Mouse (Mus musculus) 3T3-L1 (cell line): ENCODE measurements around the gene Tgif1.
A peak's percentile ranks its signal among the peaks of the same experiment; 100 is the strongest.

Experiments
- DNase-seq: peaks from one replicate; pipeline ENCODE4 v3.0.0-alpha.2; 2015; ENCODE audit warnings: low read depth, low spot score

Gene Tgif1

DNA sequence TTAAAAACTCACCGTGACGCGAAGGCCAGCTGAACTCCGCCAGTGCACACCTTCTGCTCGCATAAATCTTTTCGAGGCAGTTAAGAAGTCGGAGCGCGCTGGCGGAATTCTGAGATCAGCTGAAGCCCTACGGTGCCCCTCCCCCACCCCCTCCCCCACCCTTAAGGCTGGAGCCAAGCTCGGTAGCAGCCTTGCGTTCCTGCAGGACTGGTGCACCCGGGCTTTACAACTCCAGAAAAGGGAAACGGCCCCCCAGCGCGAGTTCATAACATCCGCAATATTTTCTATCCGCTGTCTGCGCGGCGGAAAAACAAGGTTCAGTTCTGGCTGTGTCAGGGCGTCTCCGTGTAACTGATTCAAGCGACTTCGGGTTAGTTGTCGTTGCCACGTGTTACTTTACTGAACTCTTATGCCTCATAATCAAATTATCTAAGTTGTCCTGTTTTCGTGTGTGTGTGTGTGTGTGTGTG lies at the start of gene Tgif1:
TSS of gene Tgif1 (minus strand) at position 111 of the 470 bp plus-strand sequence.
- peak; percentile 71 for DNase-seq

DNA sequence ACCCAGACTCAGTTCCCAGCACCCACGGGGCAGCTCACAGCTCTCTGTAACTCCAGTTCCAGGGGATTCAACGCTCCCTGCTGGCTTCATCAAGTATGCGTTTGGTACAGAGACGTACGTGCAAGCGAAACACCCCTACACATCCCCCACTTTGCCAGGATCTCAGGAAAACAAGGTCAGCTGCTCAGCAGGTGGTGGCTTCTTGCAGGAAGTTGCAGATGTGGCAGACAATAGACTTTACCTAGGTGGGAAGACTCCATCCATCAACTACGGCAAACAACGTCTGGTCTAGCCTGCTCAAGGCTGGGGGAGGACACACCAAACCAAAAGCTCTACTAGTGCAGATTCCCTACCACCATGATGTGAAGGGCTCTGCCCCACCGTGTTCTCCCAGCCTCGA lies 47.3 kb upstream of the Tgif1 start:
- DNase-seq: no peak

DNA sequence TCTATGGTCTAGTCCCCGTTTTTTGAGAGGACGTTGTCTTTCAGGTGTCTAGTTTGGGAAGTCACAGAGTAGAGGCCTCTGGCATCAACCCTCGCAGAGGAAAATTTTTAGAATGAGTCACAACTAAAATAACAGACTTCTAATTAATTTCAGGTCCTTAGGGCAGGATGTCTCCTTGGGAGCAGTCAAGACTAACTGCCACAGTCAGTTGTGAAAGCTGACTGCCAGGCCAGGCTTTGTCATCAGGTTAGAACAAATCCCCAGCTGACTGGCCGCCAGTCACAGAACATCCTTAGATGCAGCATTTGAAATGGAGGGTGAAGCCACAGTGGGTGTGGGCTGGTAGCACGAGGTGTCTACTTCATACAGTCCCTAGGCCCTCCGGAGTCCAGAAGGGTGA lies 46.3 kb upstream of the Tgif1 start:
- DNase-seq: peak; percentile 53

DNA sequence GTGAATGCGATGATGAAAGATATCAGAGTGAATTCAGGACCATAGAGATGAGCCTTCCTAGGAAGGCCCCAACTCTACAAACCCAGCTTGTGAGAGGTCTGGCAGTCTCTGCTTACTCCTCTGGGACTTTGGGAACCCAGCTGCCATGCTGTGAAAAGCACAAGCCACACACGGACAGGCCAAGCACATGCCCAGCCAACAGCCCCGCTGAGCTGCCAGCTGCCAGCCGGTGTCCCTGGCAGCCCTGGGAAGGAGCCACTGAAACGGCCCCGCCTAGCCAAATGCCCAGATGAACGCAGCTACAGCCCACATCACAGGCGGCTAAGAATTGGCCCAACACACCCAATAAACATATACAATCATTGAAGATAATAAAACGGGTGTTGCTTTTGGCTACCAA lies 41.5 kb upstream of the Tgif1 start:
- DNase-seq: no peak

DNA sequence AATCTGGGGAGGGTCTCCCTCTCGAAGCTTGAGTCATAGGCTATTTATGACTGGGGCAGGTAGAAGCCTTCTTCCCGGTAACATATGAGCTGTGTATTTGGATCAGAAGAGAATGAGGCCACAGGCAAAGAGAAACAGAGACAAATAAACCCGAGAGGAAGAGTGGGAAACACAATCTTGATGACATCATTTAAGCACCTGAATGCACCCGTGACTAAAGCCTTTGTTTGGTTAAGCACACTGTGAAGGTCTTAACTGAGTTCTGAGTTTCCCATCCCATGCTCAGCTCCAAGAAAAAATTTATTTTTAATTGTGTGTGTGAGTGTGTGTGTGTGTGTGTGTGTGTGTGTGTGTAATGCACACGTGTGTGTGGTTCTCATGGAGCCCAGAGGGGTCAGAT lies 39.8 kb upstream of the Tgif1 start:
- no peak for DNase-seq

DNA sequence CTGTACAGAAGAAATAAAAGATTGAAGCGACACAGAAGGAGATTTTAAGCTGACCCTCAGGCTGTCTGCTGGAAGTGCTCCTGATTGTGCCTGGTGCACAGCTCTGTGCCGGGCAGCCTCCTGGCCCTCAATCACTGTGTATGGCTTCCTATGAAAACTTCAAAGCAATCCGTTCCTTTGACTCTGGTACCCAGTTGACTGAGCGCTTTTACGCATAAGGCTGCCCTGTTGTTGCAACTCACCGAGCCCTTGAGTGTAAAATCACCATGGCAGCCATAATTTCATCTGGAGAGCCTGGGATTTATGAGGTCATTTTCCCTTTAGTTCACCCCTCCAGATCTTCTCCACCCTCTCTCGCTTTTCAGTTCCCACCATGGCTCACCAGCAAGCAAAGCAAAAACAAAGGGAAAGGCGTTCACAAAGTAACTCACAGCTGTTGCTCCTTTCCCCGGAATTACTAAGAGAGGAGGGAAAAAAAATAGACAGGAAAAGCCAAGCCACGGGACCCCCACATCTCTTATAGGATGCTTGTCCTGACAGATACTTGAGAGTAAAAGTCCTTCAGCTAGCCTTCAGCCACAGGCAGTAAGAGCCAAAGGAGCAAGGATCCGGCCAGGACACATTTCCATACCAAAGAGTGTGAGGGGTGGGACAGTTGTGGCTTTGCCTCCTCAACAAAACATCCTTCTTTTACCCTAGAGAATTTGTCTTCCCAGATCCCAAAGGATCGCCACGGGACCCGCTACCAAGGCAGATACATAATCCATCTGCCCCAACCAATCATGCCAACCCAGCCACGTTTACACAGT lies 39.1 kb upstream of the Tgif1 start:
- DNase-seq: no peak

DNA sequence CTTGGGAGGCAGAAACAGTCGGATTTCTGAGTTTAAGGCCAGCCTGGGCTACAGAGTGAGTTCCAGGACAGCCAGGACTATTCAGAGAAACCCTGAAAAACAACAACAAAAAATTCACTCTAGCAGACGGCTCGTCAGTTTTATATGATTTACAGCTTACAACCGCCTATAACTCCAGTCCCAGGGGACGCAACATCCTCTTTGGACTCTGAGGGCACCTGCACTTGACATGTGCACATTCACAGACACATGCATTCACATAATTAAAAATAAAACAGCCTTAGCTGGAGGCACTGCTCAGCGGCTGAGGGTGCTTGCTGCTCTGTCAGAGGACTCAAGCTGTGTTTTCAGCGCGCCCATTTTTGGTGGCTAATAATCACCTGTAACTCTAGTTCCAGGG lies 37.2 kb upstream of the Tgif1 start:
- no peak for DNase-seq

DNA sequence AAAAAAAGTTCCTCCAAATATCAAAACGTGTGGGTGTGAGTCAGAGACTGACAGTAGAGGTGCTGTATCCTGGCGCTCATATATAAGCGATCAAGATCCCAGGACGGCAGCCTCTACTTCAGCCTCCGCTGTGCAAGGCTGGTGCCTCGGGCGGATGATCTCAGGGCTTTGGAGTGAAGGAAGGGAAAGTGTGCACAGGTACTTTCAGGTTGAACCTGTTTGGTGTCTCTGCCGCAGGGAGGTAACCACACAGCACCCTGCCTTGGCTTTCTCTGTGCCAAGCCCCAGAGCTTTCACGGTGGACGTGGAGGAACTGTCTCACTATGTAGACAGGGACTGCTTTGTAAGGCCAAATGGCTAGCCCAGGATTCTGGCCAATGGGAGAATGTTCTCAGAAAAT lies 35.3 kb upstream of the Tgif1 start:
- DNase-seq: no peak

DNA sequence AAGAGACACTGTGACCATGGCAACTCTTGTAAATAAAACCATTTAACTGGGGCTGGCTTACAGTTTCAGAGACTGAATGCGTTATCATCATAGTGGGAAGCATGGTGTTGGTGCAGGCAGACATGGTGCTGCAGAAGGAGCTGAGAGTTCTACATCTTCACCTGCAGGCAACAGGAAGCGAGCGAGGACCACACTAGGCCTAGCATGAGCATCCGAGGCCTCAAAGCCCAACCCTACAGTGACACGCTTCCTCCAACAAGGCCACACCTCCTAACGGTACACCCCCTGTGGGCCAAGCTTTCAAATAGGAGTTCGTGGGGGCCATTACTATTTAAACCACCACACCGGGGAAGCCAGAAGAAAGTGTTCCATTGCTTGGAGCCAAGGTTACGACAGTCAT lies 34.5 kb upstream of the Tgif1 start:
- no peak for DNase-seq

DNA sequence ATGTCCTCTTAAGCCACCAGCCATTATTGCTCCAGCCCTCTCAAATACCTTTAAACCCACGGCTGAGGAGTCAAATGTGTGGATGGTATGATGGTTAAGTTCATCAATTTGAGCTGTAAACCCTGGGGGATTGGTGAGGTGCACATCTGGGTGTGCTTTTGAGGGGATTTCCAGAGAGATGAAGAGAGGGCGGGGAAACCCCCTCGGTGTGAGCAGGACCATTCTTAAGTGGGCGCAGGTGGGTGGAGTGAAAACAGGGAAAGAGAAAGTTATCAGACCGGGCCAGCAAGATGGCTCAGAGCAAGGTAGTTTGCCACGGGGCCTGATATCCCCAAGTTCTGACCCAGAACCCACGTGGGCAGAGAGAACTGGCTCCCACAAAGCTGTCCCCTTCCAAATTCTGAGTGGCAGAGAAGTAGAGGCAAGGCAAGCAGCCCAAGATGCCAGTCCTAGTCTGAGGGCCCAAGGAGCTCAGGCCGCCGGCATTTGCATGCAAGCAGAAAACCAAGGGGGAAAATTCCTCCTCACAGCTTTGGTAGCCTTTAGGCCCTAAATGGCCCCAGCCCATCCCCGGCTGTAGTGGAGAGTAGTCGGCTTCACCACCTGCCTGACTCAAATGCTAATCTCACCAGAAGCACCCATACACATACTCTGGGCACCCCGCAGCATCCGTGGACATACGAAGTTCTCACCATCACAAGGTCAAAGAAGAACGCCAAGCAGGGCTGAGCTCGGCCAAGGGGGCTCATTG lies 33.5 kb upstream of the Tgif1 start:
- DNase-seq: no peak

DNA sequence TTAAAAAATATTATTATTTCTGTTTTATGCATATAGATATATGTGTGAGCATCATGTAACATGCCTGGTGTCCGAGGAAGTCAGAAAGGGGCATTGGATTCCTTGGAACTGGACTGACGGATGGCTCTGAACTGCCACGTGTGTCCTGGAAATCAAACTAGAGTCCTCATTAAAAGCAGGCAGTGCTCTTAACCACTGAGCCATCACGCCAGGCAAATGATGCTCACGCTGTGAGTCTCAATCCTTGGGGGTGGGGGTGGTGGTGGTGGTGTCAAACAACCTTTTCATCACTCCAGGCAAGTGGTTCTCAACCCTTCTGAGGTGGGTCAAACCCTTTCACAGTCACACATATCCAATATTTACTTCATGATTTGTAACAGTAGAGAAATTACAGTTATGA lies 32.5 kb upstream of the Tgif1 start:
- DNase-seq: no peak

DNA sequence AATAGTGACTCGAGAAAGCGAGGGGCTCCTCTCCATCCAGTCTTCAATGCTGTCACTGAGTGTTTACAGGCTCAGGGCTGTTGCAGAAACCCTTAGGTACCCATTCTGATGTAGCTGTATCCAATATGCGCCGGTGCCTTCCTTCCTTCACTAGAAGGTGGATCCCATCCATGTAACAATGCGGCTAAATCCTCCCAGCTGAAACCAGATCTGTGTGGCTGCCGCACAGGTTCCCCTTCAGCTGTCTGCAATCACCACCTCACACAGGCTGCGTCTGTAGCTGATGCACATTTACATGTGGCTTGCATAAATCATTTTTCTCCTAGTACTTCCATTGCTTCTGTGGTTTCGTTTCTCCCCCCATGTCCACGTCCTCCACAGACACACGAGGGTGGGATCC lies 28.6 kb upstream of the Tgif1 start:
- DNase-seq: no peak

DNA sequence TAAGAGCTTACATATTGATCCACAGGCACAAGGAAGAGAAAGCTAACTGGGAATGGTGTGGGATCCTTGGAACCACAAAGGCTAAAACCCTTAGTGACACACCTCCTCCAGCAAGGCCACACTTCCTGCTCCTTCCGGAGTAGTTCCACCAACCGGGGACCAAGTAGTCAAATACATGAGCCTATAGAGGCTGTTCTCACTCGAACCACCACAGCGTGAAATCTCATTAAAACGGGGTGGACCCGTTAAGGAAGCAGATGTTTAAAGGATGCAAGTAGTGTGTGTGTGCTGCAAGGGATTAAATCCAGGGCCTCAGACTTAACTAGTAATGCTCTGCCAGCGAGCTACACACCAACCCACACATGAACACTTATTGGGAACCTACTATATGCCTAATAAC lies 27.8 kb upstream of the Tgif1 start:
- DNase-seq: no peak

DNA sequence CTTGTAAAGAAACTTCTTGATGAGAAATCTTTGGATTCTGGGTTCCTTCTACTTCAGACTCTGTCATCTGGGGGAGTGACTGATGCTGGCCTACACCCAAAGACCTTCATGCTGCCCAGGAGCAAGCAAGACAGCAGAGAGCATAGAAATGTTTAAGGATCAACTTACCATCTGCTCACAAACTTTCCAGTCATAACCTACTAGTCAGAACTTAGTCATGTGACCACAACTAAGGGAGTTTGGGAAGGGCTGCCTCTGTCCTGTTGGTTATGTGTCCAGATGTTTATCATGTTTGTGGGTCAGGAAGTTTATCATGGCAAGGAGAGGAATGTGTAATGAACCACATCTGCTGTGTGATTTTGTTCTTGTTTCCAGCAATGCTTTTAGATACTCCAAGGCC lies 24.9 kb upstream of the Tgif1 start:
- DNase-seq: peak; percentile 94

DNA sequence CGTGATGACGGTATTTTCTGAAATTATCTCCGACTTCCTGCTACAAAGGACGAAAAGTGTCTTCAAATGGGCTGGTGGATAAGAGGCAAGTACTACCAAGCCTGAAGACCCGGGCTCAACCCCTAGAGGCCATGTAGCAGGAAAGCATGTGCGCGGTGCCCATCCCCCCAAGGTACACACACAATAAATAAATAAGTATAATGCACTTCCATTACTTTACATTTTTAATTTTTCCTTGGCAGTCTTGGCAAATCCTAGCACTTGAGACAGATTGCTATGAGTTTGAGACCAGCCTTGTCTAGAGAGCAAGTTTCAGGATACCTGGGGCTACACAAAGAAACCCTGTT lies 20.4 kb upstream of the Tgif1 start:
- DNase-seq: no peak

DNA sequence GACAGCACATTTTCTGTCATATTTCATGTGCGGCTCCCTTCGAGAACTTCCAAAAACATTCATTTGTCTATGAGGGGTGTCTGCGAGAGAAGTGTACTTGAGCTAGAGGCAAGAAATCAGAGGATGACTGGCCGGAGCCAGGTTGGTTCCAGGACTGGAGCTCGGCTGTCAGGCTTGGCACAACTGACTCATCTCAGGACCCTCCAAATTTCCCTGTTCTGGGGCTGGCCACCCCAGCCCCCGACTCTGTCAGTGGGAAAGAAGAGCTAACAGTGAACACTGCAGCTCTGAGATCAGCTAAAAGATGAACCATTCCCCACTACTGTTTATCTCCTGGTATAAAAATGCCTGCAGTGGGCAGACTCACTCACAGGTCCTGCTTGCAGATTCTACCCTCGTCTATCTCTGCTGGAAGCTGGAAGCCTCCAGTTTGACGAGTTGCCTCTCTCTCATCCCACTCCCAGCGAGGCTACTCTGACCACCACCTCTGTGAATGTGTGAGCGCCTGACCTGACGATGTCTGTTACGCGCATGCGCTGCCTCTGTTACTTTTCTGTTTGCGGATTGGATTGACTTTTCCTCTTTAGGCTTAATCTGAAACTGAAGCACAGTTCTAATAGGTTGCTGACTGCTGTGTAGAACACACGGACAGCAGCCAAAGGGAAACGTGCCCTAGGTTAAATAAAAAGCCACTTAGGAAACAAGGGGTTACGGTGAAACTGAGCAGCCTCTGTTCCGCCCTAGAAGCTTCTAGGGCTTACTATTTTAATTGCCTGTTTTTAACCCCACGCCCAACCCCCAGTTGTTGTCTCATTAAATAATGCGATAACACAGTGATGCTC lies 19.8 kb upstream of the Tgif1 start:
- DNase-seq: no peak

DNA sequence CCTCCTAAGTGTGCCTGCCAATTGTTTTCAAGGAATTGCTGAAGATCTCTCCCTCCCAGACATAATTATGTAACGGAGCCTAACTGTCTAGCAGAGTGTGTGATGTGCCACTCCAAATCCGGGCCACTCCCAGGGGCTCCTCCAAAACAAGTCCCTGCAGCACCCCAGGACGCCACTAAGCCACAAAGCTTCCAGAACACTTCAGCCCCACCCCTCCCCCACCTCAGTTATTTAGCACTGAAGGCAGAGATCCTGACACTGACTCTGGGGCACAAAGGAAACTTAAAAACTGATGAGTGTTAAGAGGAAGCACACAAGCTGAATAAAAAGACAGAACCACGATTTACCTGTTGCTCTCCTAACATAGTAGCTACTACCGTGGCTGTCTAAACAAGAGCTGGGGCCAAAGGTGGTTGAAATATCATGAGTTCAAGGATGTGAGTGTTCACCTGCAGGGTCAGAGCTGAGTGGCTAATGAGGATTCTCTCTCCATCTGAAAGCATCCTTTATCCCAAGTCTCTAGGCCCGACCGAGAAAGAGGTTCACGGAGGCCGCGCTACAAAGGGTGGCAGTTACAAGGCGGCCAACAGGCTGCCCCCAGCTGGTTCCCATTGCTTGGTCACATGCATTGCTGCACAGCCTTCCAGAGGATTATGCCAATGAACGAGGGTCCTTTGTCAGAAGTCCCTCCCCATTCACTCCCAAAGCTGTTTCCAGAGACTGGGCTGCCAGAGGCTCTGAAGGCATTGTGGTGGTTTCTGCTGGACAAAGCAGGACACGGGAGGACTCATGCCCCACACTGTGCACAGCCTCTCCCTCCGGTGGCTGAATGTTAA lies 19.0 kb upstream of the Tgif1 start:
- no peak for DNase-seq

DNA sequence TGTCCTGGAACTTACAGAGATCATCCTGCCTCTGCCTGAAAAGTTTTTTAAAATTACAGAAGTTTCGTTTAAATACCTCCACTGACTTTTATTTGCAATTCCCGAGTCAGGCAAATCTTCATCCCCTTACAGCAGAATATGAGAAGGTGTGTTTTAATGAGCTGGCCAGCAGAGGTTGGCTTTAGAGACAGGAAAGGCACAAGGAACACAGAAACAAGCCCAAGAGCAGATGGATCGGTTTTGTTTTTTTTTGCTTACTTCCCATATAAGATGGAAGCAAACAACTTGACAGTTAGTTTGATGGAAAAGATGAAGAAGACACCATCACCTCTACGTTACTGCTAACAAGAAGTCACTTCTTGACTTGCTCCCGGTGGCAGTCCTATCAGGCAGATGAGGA lies 18.3 kb upstream of the Tgif1 start:
- DNase-seq: no peak

DNA sequence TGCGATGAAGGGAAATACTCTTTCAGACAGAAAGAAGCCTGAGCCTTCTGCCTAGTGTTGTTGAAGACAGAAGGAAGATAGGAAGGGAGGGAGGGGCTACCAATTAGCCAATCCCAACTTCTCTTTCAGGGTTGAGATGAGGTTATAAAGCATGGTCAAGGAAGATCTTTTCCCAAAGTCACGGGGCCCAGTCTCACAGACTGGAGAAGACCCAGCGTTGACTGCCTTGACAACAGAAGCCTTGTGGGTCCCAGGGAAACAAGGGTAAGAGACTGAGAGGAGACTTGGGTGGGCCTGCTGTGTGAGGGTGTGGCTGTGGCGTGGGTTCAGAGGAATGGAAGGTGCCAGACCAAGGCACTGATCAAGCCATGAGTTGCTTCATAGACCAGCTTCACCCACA lies 17.2 kb upstream of the Tgif1 start:
- DNase-seq: no peak

DNA sequence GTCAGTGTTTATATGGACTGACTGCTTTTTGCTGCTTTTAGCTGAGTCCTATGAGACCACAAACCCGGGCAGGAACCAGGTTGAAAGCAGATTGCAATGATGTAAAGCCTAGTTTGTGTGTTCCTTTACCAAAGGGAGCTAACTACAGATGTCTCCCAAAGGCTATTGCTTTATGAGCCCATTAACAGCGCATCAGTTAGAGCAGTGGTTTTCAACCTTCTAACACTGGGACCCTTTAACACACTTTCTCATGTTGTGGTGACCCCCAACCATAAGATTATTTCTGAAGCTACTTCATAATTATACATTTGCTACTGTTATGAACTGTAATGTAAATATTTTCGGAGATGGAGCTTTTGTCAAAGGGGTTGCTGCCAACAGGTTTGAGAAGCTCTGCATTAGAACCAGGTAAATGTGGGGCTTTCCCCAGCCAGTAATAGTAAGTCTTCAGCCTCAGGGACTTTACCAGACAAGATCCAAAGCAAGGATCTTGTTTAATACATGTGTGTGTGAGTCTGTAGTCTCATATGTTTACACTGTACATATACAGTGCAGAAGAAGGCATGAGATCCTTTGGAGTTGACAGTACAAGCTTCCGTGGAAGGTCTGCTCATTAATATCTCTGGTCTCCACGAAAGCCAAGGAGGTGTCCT lies 15.4 kb upstream of the Tgif1 start:
- no peak for DNase-seq

DNA sequence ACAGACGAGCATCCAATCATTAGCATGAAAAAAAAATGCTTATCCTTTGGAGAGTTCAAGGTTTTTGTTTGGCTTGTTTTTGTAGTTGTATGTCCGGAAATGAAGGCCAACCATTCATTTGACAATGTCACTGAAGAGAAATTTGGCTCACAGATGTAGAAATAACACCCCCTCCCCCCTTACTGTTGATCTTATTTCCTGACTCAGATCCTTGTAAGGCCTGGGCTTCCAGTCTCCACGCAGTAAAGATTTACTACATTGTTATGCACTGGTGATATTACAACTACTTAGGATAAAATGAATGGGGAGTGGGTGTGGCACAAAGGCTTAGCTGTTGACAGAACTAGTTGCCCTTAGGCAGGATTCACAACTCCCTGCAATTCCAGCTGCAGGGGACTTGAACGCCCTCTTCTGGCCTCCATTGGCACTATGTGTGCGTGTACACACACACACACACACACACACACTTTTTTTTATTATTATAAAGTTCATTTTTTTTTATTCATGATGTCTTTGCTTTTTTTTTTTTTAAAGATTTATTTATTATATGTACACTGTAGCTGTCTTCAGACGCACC lies 13.3 kb upstream of the Tgif1 start:
- DNase-seq: no peak
